Mouse (Mus musculus): Measurements from ENCODE around the gene Nudt22. TPM values are rescaled to one million over a fixed set of nuclear protein-coding genes. Genes with fewer than 3 reads are reported as not detected.

The Nudt22 gene
- polyA plus RNA-seq, 1 experiment, result 11.7 TPM

GRCm38 (mm10) chr19:6974211-6975205, 21.4 kb downstream of the Nudt22 start, which contains the start of gene Ppp1r14b:
TSS of gene Ppp1r14b (plus strand) at chr19:6974968.
- no peaks in the 10 kb centered on the region; the same call in 1 of the 2 replicates for H3K4me1 ChIP-seq (ENCODE audit: control insufficient read depth, insufficient read depth, insufficient read length, low read length)

GRCm38 (mm10) chr19:6973581-6974190, 22.2 kb downstream of the Nudt22 start:
- Histone ChIP-seq H3K27ac (replicated peaks; ENCODE audit: low read depth, low read length) (no peak overlapping the region), H3K4me1 (ENCODE audit: control insufficient read depth, insufficient read depth, insufficient read length, low read length) (no peaks in the 10 kb centered on the region; the same call in 1 of the 2 replicates), H3K4me3 (ENCODE audit: insufficient read depth, low read depth, low read length) (peak overlapping the region; percentile 70)

More at GRCm38 (mm10) chr19:6974211-6975205, 21.4 kb downstream of the Nudt22 start, which contains the start of gene Ppp1r14b:
- H3K27ac ChIP-seq (replicated peaks; ENCODE audit: low read depth, low read length), result peak within 1 kb of the TSS; percentile 92
- H3K4me3 ChIP-seq (ENCODE audit: insufficient read depth, low read depth, low read length), result peak within 1 kb of the TSS; percentile 80

GRCm38 (mm10) chr19:6972247-6972917, 23.5 kb downstream of the Nudt22 start:
- H3K27ac ChIP-seq (replicated peaks; ENCODE audit: low read depth, low read length), result no peak overlapping the region
- no peak overlapping the region for H3K4me3 ChIP-seq (ENCODE audit: insufficient read depth, low read depth, low read length)
- H3K4me1 ChIP-seq (ENCODE audit: control insufficient read depth, insufficient read depth, insufficient read length, low read length), result peaks cover 3% of the 10 kb centered on the region

- Histone ChIP-seq H3K4me3 (ENCODE audit: insufficient read depth, low read depth, low read length) (no peak overlapping the region), H3K27ac (replicated peaks; ENCODE audit: low read depth, low read length) (no peak overlapping the region), H3K4me1 (ENCODE audit: control insufficient read depth, insufficient read depth, insufficient read length, low read length) (peaks cover 3% of the 10 kb centered on the region)
Measured at GRCm38 (mm10) chr19:6971644-6972043, 24.3 kb downstream of the Nudt22 start.

GRCm38 (mm10) chr19:6970460-6971085, 25.3 kb downstream of the Nudt22 start:
- peaks cover 3% of the 10 kb centered on the region for H3K4me1 ChIP-seq (ENCODE audit: control insufficient read depth, insufficient read depth, insufficient read length, low read length)
- H3K4me3 ChIP-seq (ENCODE audit: insufficient read depth, low read depth, low read length), result no peak overlapping the region
- no peak overlapping the region for H3K27ac ChIP-seq (replicated peaks; ENCODE audit: low read depth, low read length)

- H3K4me3 ChIP-seq (ENCODE audit: insufficient read depth, low read depth, low read length), result peak overlapping the region; percentile 95
- peaks cover 3% of the 10 kb centered on the region for H3K4me1 ChIP-seq (ENCODE audit: control insufficient read depth, insufficient read depth, insufficient read length, low read length)
- peak overlapping the region; percentile 62; the same call in 1 of the 2 replicates for H3K27ac ChIP-seq (replicated peaks; ENCODE audit: low read depth, low read length)
Measured at GRCm38 (mm10) chr19:6969665-6970381, 26.1 kb downstream of the Nudt22 start.

- H3K27ac ChIP-seq (replicated peaks; ENCODE audit: low read depth, low read length), result peak overlapping the region; percentile 62; the same call in 1 of the 2 replicates
Measured at GRCm38 (mm10) chr19:6969291-6969664, 26.6 kb downstream of the Nudt22 start.

GRCm38 (mm10) chr19:6968491-6969271, 27.2 kb downstream of the Nudt22 start:
- Histone ChIP-seq H3K4me3 (ENCODE audit: insufficient read depth, low read depth, low read length) (peak overlapping the region; percentile 95), H3K27ac (replicated peaks; ENCODE audit: low read depth, low read length) (0 out of 2 replicates have a peak overlapping the region, but pooled peaks have one; percentile 1), H3K4me1 (ENCODE audit: control insufficient read depth, insufficient read depth, insufficient read length, low read length) (peaks cover 3% of the 10 kb centered on the region)

More at GRCm38 (mm10) chr19:6969291-6969664, 26.6 kb downstream of the Nudt22 start:
- Histone ChIP-seq H3K4me3 (ENCODE audit: insufficient read depth, low read depth, low read length) (peak overlapping the region; percentile 95), H3K4me1 (ENCODE audit: control insufficient read depth, insufficient read depth, insufficient read length, low read length) (peaks cover 3% of the 10 kb centered on the region)

- no peak overlapping the region for H3K27ac ChIP-seq (replicated peaks; ENCODE audit: low read depth, low read length)
Measured at GRCm38 (mm10) chr19:6956461-6956860, 39.5 kb downstream of the Nudt22 start.

GRCm38 (mm10) chr19:6955424-6955823, 40.5 kb downstream of the Nudt22 start:
- Histone ChIP-seq H3K27ac (replicated peaks; ENCODE audit: low read depth, low read length) (no peak overlapping the region), H3K4me3 (ENCODE audit: insufficient read depth, low read depth, low read length) (no peak overlapping the region), H3K4me1 (ENCODE audit: control insufficient read depth, insufficient read depth, insufficient read length, low read length) (peaks cover 10% of the 10 kb centered on the region)

More at GRCm38 (mm10) chr19:6956461-6956860, 39.5 kb downstream of the Nudt22 start:
- Histone ChIP-seq H3K4me1 (ENCODE audit: control insufficient read depth, insufficient read depth, insufficient read length, low read length) (peaks cover 10% of the 10 kb centered on the region), H3K4me3 (ENCODE audit: insufficient read depth, low read depth, low read length) (no peak overlapping the region)

GRCm38 (mm10) chr19:6954046-6954445, 41.9 kb downstream of the Nudt22 start:
- H3K27ac ChIP-seq (replicated peaks; ENCODE audit: low read depth, low read length), result no peak overlapping the region

GRCm38 (mm10) chr19:6952712-6953037, 43.2 kb downstream of the Nudt22 start:
- H3K4me3 ChIP-seq (ENCODE audit: insufficient read depth, low read depth, low read length), result peak overlapping the region; percentile 74
- H3K27ac ChIP-seq (replicated peaks; ENCODE audit: low read depth, low read length), result peak overlapping the region; percentile 94
- peaks cover 10% of the 10 kb centered on the region for H3K4me1 ChIP-seq (ENCODE audit: control insufficient read depth, insufficient read depth, insufficient read length, low read length)

More at GRCm38 (mm10) chr19:6954046-6954445, 41.9 kb downstream of the Nudt22 start:
- H3K4me3 ChIP-seq (ENCODE audit: insufficient read depth, low read depth, low read length), result no peak overlapping the region
- peaks cover 10% of the 10 kb centered on the region for H3K4me1 ChIP-seq (ENCODE audit: control insufficient read depth, insufficient read depth, insufficient read length, low read length)

GRCm38 (mm10) chr19:6951994-6952711, 43.8 kb downstream of the Nudt22 start:
- Histone ChIP-seq H3K27ac (replicated peaks; ENCODE audit: low read depth, low read length) (peak overlapping the region; percentile 94), H3K4me1 (ENCODE audit: control insufficient read depth, insufficient read depth, insufficient read length, low read length) (peaks cover 10% of the 10 kb centered on the region), H3K4me3 (ENCODE audit: insufficient read depth, low read depth, low read length) (peak overlapping the region; percentile 74)
